Mouse (Mus musculus) stomach, postnatal 0 days (tissue): ENCODE measurements around the gene Gm4756.

ENCODE experiments used
- CTCF ChIP-seq: IDR thresholded peaks from 2 replicates; pipeline ENCODE4 v1.5.1; 2016; ENCODE audit warnings: antibody characterized with exemption, low read depth, mild to moderate bottlenecking, moderate library complexity
- EP300 ChIP-seq: optimal IDR thresholded peaks from 2 replicates; pipeline ENCODE3; 2016; ENCODE audit warnings: antibody characterized with exemption

GRCm38 (mm10) chr12:72666015-72666414 lies 16.6 kb upstream of the Gm4756 start:
- no peak for TF ChIP-seq CTCF
- no peak for TF ChIP-seq EP300
